Comparison of ENCODE assay signal across 33 mouse cellular contexts in genomic region chr5:38698466-38698865, GRCm38 (mm10). TPM values are rescaled to one million over a fixed set of nuclear protein-coding genes. Genes with fewer than 3 reads are reported as not detected.
DNase-seq lines count a peak whose midpoint lies in the region; ATAC-seq and TF ChIP-seq lines count a peak whose summit lies in the region.
"Had no signal": no experiment of that assay in that cellular context is flagged by ENCODE, and none has a peak within 500 bp of the region (broad histone marks: within the 10 kb centered on the region; RNA-seq: fewer than 3 reads in every experiment).

No protein-coding gene starts in this region.

- no peaks in the 10 kb centered on the region for H3K79me2 ChIP-seq in myocyte (ENCODE audit: control insufficient read depth, insufficient read depth)

- H3K4me3 ChIP-seq in ES-Bruce4 (ENCODE audit: low read depth, low read length) (no peak overlapping the region), myocyte (no peak overlapping the region)
- H3K4me3 ChIP-seq: embryonic facial prominence, embryonic 10.5 days; embryonic facial prominence, embryonic 13.5 days; erythroblast, embryonic 14.5 days; gastrocnemius, adult 2 months; heart, adult 2 months; heart, embryonic 10.5 days; heart, embryonic 13.5 days had no signal

- H3K4me2 ChIP-seq in myocyte (ENCODE audit: low read depth), result peak overlapping the region; percentile 64
- H3K4me2 ChIP-seq: embryonic facial prominence, embryonic 13.5 days; heart, embryonic 13.5 days; hindbrain, embryonic 14.5 days had no signal

- TF ChIP-seq CTCF in ES-Bruce4 (IDR thresholded peaks at IDR 0.05; ENCODE audit: low read depth, low read length), result no peak

- no peak for ATAC-seq in megakaryocyte, adult 5-6 weeks (ENCODE audit: poor library complexity, severe bottlenecking)
- ATAC-seq: forebrain, embryonic 14.5 days; forebrain, postnatal 0 days; hindbrain, postnatal 0 days; inflammation-experienced regulatory T-cells, adult 6 months; intestine, embryonic 16.5 days had no signal

- H3K36me3 ChIP-seq in ES-Bruce4 (ENCODE audit: control insufficient read depth, insufficient read depth, low read length, poor library complexity, severe bottlenecking) (no peaks in the 10 kb centered on the region), myocyte (ENCODE audit: control insufficient read depth, insufficient read depth) (no peaks in the 10 kb centered on the region)
- H3K36me3 ChIP-seq: embryonic facial prominence, embryonic 10.5 days; embryonic facial prominence, embryonic 13.5 days; heart, embryonic 10.5 days; heart, embryonic 13.5 days had no signal

- H3K27me3 ChIP-seq in ES-Bruce4 (ENCODE audit: control insufficient read depth, insufficient read depth, low read length, poor library complexity, severe bottlenecking), result no peaks in the 10 kb centered on the region
- no peaks in the 10 kb centered on the region for H3K27me3 ChIP-seq in myocyte (ENCODE audit: control insufficient read depth, insufficient read depth, insufficient read length)
- H3K27me3 ChIP-seq: CH12.LX; embryonic facial prominence, embryonic 13.5 days; heart, embryonic 13.5 days had no signal

- H3ac ChIP-seq in myocyte (ENCODE audit: control insufficient read depth, insufficient read length), result no peak overlapping the region

- peak; percentile 25 for DNase-seq in heart, adult 11 months
- no peak for DNase-seq in heart, adult 18-20 months
- peak; percentile 85 for DNase-seq in R1 (ENCODE audit: low read depth, low spot score)
- no peak for DNase-seq in right cerebral cortex, postnatal 4 days
- DNase-seq: adrenal gland, adult 2 months; adrenal gland, postnatal 14 days; B cell, adult 2 months; cerebellum, adult 11-12 months; cerebellum, adult 8-10 months; cerebellum, postnatal 10 days; cerebellum, postnatal 36 days; embryo, embryonic 11 days; forebrain, postnatal 0 days; gastrocnemius, adult 2 months; gastrocnemius, postnatal 14 days; heart, adult 2 months; heart, postnatal 14 days; heart, postnatal 4 days had no signal

- peak overlapping the region; percentile 84 for H3K27ac ChIP-seq in ES-Bruce4 (ENCODE audit: insufficient read depth, low read length)
- H3K27ac ChIP-seq: embryonic facial prominence, embryonic 10.5 days; embryonic facial prominence, embryonic 13.5 days; gastrocnemius, adult 2 months; heart, adult 2 months; heart, embryonic 10.5 days; heart, embryonic 13.5 days; hindbrain, embryonic 14.5 days; hindbrain, postnatal 0 days had no signal

- peaks cover 5% of the 10 kb centered on the region for H3K4me1 ChIP-seq in ES-Bruce4 (ENCODE audit: control insufficient read depth, insufficient read depth, low read length)
- H3K4me1 ChIP-seq: embryonic facial prominence, embryonic 13.5 days; heart, embryonic 10.5 days had no signal

- H3K9ac ChIP-seq in ES-Bruce4 (ENCODE audit: low read depth, poor library complexity, severe bottlenecking), result peak overlapping the region; percentile 56; the same call in 1 of the 2 replicates
- H3K9ac ChIP-seq: embryonic facial prominence, embryonic 13.5 days; forebrain, postnatal 0 days; heart, embryonic 13.5 days; hindbrain, embryonic 14.5 days had no signal

- no peak for TF ChIP-seq POLR2A in ES-Bruce4 (IDR thresholded peaks at IDR 0.05; ENCODE audit: insufficient read depth, low read length)
- no peak for TF ChIP-seq POLR2A in myocyte (IDR thresholded peaks at IDR 0.05; ENCODE audit: insufficient read length, low read depth)

- peaks cover 2% of the 10 kb centered on the region; the same call in 1 of the 2 replicates for H3K9me3 ChIP-seq in ES-Bruce4 (replicated peaks; ENCODE audit: control insufficient read depth, insufficient read depth, low read length, poor library complexity, severe bottlenecking)
- H3K9me3 ChIP-seq: embryonic facial prominence, embryonic 10.5 days; embryonic facial prominence, embryonic 13.5 days; heart, embryonic 10.5 days; heart, embryonic 13.5 days had no signal

- no peak for TF ChIP-seq EP300 in ES-Bruce4 (IDR thresholded peaks at IDR 0.05; ENCODE audit: insufficient read depth, low read depth, low read length)

TF ChIP-seq in myocyte, 11 proteins besides CTCF, POLR2A, EP300 and RAD21:
- TF ChIP-seq TCF3 (IDR thresholded peaks at IDR 0.05; ENCODE audit: insufficient read length, low read depth), result no peak
- TF ChIP-seq E2F4 (IDR thresholded peaks at IDR 0.05; ENCODE audit: insufficient read depth), result no peak
- TF ChIP-seq MAX (IDR thresholded peaks at IDR 0.05; ENCODE audit: low read depth), result no peak
- no peak for TF ChIP-seq MYOG (IDR thresholded peaks at IDR 0.05; ENCODE audit: control insufficient read depth in 1 of 3, insufficient read depth in 1 of 3, insufficient read length in 2 of 3, low read depth in 2 of 3)
- no peak for TF ChIP-seq TCF12 (IDR thresholded peaks at IDR 0.05; ENCODE audit: insufficient read depth, poor library complexity, severe bottlenecking)

RNA-seq across cellular contexts. Expression of gene Zfp518b, which starts 13.8 kb away (rescaled TPM):
- total RNA-seq in heart, adult 18-20 months (2021), result 1 to 10 TPM; 4.0 to 4.3 TPM
- 21.6 and 26.6 TPM in 2 replicates for polyA plus RNA-seq in ES-Bruce4 (2011; ENCODE audit: insufficient read depth, insufficient read length, low read depth, missing spikeins)
- polyA plus RNA-seq in myocyte (2012; fragmentation: generic; extraction: Trizol), result 3.1 TPM
- 5.2 and 12.5 TPM in 2 replicates for total RNA-seq in megakaryocyte, adult 5-6 weeks (2015)
- total RNA-seq in megakaryocyte, adult 5-6 weeks (2017), result 4.3 and 7.4 TPM in 2 replicates
- total RNA-seq: CH12.LX, MEL had no signal

Comparison
In these comparisons a context has a peak if more than half of its experiments do, and no peak if none do; other contexts are left out.
1. DNase-seq: peak in heart, adult 11 months (single experiment) and R1 (single experiment); none in heart, adult 18-20 months (0 of 2) and right cerebral cortex, postnatal 4 days (single experiment).